Mouse (Mus musculus): ENCODE data around the gene Gpr4. TPM values are rescaled to one million over a fixed set of nuclear protein-coding genes. Genes with fewer than 3 reads are reported as not detected.

Gene Gpr4
- total and polyA plus RNA-seq, 3 experiments = 0.15 to 0.19 TPM; not detected in 1

- no peak for TF ChIP-seq KAT2A (conservative IDR thresholded peaks at IDR 0.05; ENCODE audit: low read depth, low read length)
- TF ChIP-seq CHD1 (IDR thresholded peaks at IDR 0.05; ENCODE audit: low read depth, low read length) = no peak
- no peak; the same call in 1 of the 2 replicates for TF ChIP-seq RCOR1 (IDR thresholded peaks at IDR 0.05; ENCODE audit: low read depth, low read length)
Measured at GRCm38 (mm10) chr7:19180862-19181429, 31.4 kb upstream of the Gpr4 start (continued).

- Histone ChIP-seq H3K9me3 (replicated peaks; ENCODE audit: insufficient read depth, low read length) (no peaks in the 10 kb centered on the region), H3K4me1 (ENCODE audit: control insufficient read depth in 1 of 2, insufficient read depth in 2 of 2, low read length in 2 of 2) (peaks cover 9 to 24% of the 10 kb centered on the region in 2 experiments), H3K79me2 (ENCODE audit: control insufficient read depth, insufficient read depth, low read length, poor library complexity) (no peaks in the 10 kb centered on the region), H3K27me3 (ENCODE audit: control insufficient read depth in 1 of 2, insufficient read depth in 2 of 2, low read length in 2 of 2) (no peaks in the 10 kb centered on the region), H3K4me3 (ENCODE audit: control insufficient read depth in 1 of 2, insufficient read depth in 1 of 2, low read depth in 2 of 2, low read length in 2 of 2) (no peak overlapping the region), H3K9ac (ENCODE audit: control insufficient read depth, low read depth, low read length, poor library complexity, severe bottlenecking) (no peak overlapping the region), H3K27ac (ENCODE audit: control insufficient read depth, low read depth, low read length) (no peak overlapping the region), H3K36me3 (ENCODE audit: control insufficient read depth in 1 of 2, insufficient read depth in 2 of 2, low read length in 2 of 2) (peaks cover 0 to 5% of the 10 kb centered on the region in 2 experiments; a peak in 3 of 4 replicates)
- TF ChIP-seq POLR2AphosphoS2 (IDR thresholded peaks at IDR 0.05; ENCODE audit: low read length) (no peak), MXI1 (IDR thresholded peaks at IDR 0.05; ENCODE audit: low read depth, low read length) (no peak), POLR2AphosphoS5 (IDR thresholded peaks at IDR 0.05; ENCODE audit: borderline replicate concordance, low read depth, low read length) (no peak), MAX (IDR thresholded peaks at IDR 0.05; ENCODE audit: low read length) (no peak), MYB (IDR thresholded peaks at IDR 0.05; ENCODE audit: low read depth, low read length) (no peak)
- no peak for DNase-seq (ENCODE audit: low read depth, low spot score)
Measured at GRCm38 (mm10) chr7:19184250-19184649, 28.1 kb upstream of the Gpr4 start.

- Histone ChIP-seq H3K27ac (ENCODE audit: control insufficient read depth, low read depth, low read length) (no peak overlapping the region), H3K4me1 (ENCODE audit: control insufficient read depth in 1 of 2, insufficient read depth in 2 of 2, low read length in 2 of 2) (peaks cover 8 to 19% of the 10 kb centered on the region in 2 experiments), H3K9me3 (replicated peaks; ENCODE audit: insufficient read depth, low read length) (no peaks in the 10 kb centered on the region), H3K79me2 (ENCODE audit: control insufficient read depth, insufficient read depth, low read length, poor library complexity) (no peaks in the 10 kb centered on the region), H3K36me3 (ENCODE audit: control insufficient read depth in 1 of 2, insufficient read depth in 2 of 2, low read length in 2 of 2) (peaks cover 0 to 4% of the 10 kb centered on the region in 2 experiments; a peak in 3 of 4 replicates), H3K9ac (ENCODE audit: control insufficient read depth, low read depth, low read length, poor library complexity, severe bottlenecking) (no peak overlapping the region), H3K27me3 (ENCODE audit: control insufficient read depth in 1 of 2, insufficient read depth in 2 of 2, low read length in 2 of 2) (no peaks in the 10 kb centered on the region), H3K4me3 (ENCODE audit: control insufficient read depth in 1 of 2, insufficient read depth in 1 of 2, low read depth in 2 of 2, low read length in 2 of 2) (no peak overlapping the region)
- no peak for DNase-seq (ENCODE audit: low read depth, low spot score)
- no peak for TF ChIP-seq RAD21 (IDR thresholded peaks at IDR 0.05; ENCODE audit: low read depth, low read length)
- TF ChIP-seq BHLHE40 (IDR thresholded peaks at IDR 0.05; ENCODE audit: borderline replicate concordance, low read depth, low read length) = no peak
- no peak for TF ChIP-seq GATA1 (IDR thresholded peaks at IDR 0.05; ENCODE audit: low read depth, low read length)
- TF ChIP-seq EP300 (IDR thresholded peaks at IDR 0.05; ENCODE audit: low read depth in 1 of 2, low read length in 2 of 2) = no peak
- no peak for TF ChIP-seq TCF12 (IDR thresholded peaks at IDR 0.05; ENCODE audit: low read depth, low read length)
Measured at GRCm38 (mm10) chr7:19184758-19185157, 27.6 kb upstream of the Gpr4 start.
